Mouse (Mus musculus) heart, adult 2 months (tissue): ENCODE results near the gene Adam22. TPM values are rescaled to one million over a fixed set of nuclear protein-coding genes. Genes with fewer than 3 reads are reported as not detected.

Experiments
- DNase-seq, 2 experiments: peaks; one replicate each; pipeline ENCODE4 v3.0.0; 2021
- H3K27ac ChIP-seq: fragments of 200-600 bp; 2 replicates; pipeline ENCODE4 v1.8.1; 2022
- H3K27me3 ChIP-seq: fragments of 200-500 bp; 2 replicates; pipeline ENCODE4 v1.6.1; 2012; ENCODE audit warnings: mild to moderate bottlenecking, low read length, inconsistent platforms, mixed read lengths; ENCODE audit not compliant: control insufficient read depth, insufficient read depth
- H3K36me3 ChIP-seq: fragments of 200-500 bp; 2 replicates; pipeline ENCODE4 v1.6.1; 2012; ENCODE audit warnings: low read length, inconsistent platforms; ENCODE audit not compliant: control insufficient read depth, insufficient read depth
- H3K4me1 ChIP-seq: fragments of 200-500 bp; 2 replicates; pipeline ENCODE4 v1.6.1; 2011; ENCODE audit warnings: low read length; ENCODE audit not compliant: control insufficient read depth, insufficient read depth
- H3K4me3 ChIP-seq: fragments of 200-600 bp; 2 replicates; pipeline ENCODE4 v1.8.1; 2022
- H3K79me2 ChIP-seq: fragments of 200-500 bp; replicated peaks from 2 replicates; pipeline ENCODE4 v1.6.1; 2012; ENCODE audit warnings: mild to moderate bottlenecking, inconsistent platforms, low read length, moderate library complexity, mixed read lengths; ENCODE audit not compliant: control insufficient read depth, insufficient read depth
- H3K9ac ChIP-seq: fragments of 200-500 bp; 2 replicates; pipeline ENCODE4 v1.6.1; 2012; ENCODE audit warnings: low read depth, mild to moderate bottlenecking, control low read depth, inconsistent platforms, low read length, mixed read lengths
- CTCF ChIP-seq: fragments of 200-600 bp; IDR thresholded peaks from 2 replicates; pipeline ENCODE4 v1.8.1; 2022; ENCODE audit warnings: antibody characterized with exemption, mild to moderate bottlenecking, moderate library complexity
- EP300 ChIP-seq: fragments of 200-500 bp; IDR thresholded peaks from 2 replicates; pipeline ENCODE4 v1.6.1; 2011; ENCODE audit warnings: low read depth, low read length, control low read depth; ENCODE audit not compliant: insufficient read depth
- POLR2A ChIP-seq: fragments of 200-500 bp; IDR thresholded peaks from 2 replicates; pipeline ENCODE4 v1.6.1; 2011; ENCODE audit warnings: mild to moderate bottlenecking, low read depth, low read length, control low read depth; ENCODE audit not compliant: insufficient read depth
- WGBS: fragments of 180-500 bp; shearing (Covaris S2); methylation state at CpG from one replicate; pipeline ENCODE4 v1.1.7; 2018; 5-methylcytosine and 5-hydroxymethylcytosine counted together
- intact Hi-C: fragments of 180-260 bp; cut with DNase I; formaldehyde crosslinking; loops from one replicate; pipeline ENCODE4 v1.15.1; 2025
- polyA plus RNA-seq: library from polyadenylated mRNA; depleted of rRNA; stranded (reverse); fragments of >200 nt; gene quantifications from 2 replicates; pipeline ENCODE4 v1.2.3, GENCODE M21; 2012
- total RNA-seq, 2 experiments: library from RNA; stranded (reverse); gene quantifications; 2 replicates each; pipeline ENCODE4 v1.2.3; 2021

Gene Adam22
- total and polyA plus RNA-seq, 3 experiments: 1.7 to 4.7 (median 3.6) TPM

- no peak for DNase-seq
- Histone ChIP-seq H3K27me3 (no peaks in the 10 kb centered on the region), H3K4me3 (no peak overlapping the region)
Measured at GRCm38 (mm10) chr5:8310907-8311306, 57.1 kb downstream of the Adam22 start.

GRCm38 (mm10) chr5:8297719-8298419 is 70.1 kb downstream of the Adam22 start:
- Histone ChIP-seq H3K27ac (peak overlapping the region; percentile 2; the same call in 1 of the 2 replicates), H3K9ac (no peak overlapping the region), H3K36me3 (peaks cover 7% of the 10 kb centered on the region), H3K4me3 (no peak overlapping the region), H3K79me2 (no peaks in the 10 kb centered on the region), H3K4me1 (peaks cover 2% of the 10 kb centered on the region), H3K27me3 (no peaks in the 10 kb centered on the region)
- WGBS: 62% methylated on average over 10 of the region's 10 CpGs
- intact Hi-C loops: no loop called here
- TF ChIP-seq POLR2A (no peak), EP300 (no peak), CTCF (no peak)
- no peak for DNase-seq

More at GRCm38 (mm10) chr5:8310907-8311306, 57.1 kb downstream of the Adam22 start:
- H3K27ac ChIP-seq: no peak overlapping the region
- 65% methylated on average over 4 of the region's 4 CpGs for WGBS
- no peaks in the 10 kb centered on the region for H3K79me2 ChIP-seq
- no peak overlapping the region for H3K9ac ChIP-seq
- TF ChIP-seq CTCF: no peak
- intact Hi-C loops: no loop called here
- no peaks in the 10 kb centered on the region for H3K36me3 ChIP-seq
- H3K4me1 ChIP-seq: no peaks in the 10 kb centered on the region

- intact Hi-C loops: no loop called here
- WGBS: 21% methylated on average over 1 of the region's 1 CpGs
- no peak for TF ChIP-seq CTCF
- TF ChIP-seq EP300: no peak
- TF ChIP-seq POLR2A: no peak
- DNase-seq: no peak
- Histone ChIP-seq H3K36me3 (peaks cover 7% of the 10 kb centered on the region), H3K79me2 (no peaks in the 10 kb centered on the region), H3K27me3 (no peaks in the 10 kb centered on the region), H3K4me1 (peaks cover 2% of the 10 kb centered on the region), H3K9ac (no peak overlapping the region), H3K4me3 (no peak overlapping the region), H3K27ac (no peak overlapping the region)
Measured at GRCm38 (mm10) chr5:8293287-8293686, 74.7 kb downstream of the Adam22 start.

- Histone ChIP-seq H3K9ac (no peak overlapping the region), H3K36me3 (peaks cover 7% of the 10 kb centered on the region), H3K4me1 (peaks cover 1% of the 10 kb centered on the region), H3K27ac (no peak overlapping the region), H3K27me3 (no peaks in the 10 kb centered on the region), H3K4me3 (no peak overlapping the region), H3K79me2 (no peaks in the 10 kb centered on the region)
- no peak for TF ChIP-seq EP300
- no peak for TF ChIP-seq CTCF
- no peak for TF ChIP-seq POLR2A
- WGBS: 95% methylated on average over 1 of the region's 1 CpGs
- intact Hi-C loops: no loop called here
- no peak for DNase-seq
Measured at GRCm38 (mm10) chr5:8291496-8291895, 76.5 kb downstream of the Adam22 start.

GRCm38 (mm10) chr5:8289678-8290614 is 78.0 kb downstream of the Adam22 start:
- no peak for TF ChIP-seq CTCF
- no peak for TF ChIP-seq POLR2A
- no peak for TF ChIP-seq EP300
- intact Hi-C loops: no loop called here
- Histone ChIP-seq H3K27ac (no peak overlapping the region), H3K79me2 (no peaks in the 10 kb centered on the region), H3K4me1 (peaks cover 1% of the 10 kb centered on the region), H3K9ac (no peak overlapping the region), H3K27me3 (no peaks in the 10 kb centered on the region), H3K36me3 (peaks cover 5% of the 10 kb centered on the region), H3K4me3 (no peak overlapping the region)
- 74% methylated on average over 6 of the region's 6 CpGs for WGBS
- no peak for DNase-seq

- H3K79me2 ChIP-seq: no peaks in the 10 kb centered on the region
- H3K36me3 ChIP-seq: no peaks in the 10 kb centered on the region
- no peaks in the 10 kb centered on the region for H3K27me3 ChIP-seq
- DNase-seq: no peak
- 69% methylated on average over 5 of the region's 5 CpGs for WGBS
- H3K4me1 ChIP-seq: no peaks in the 10 kb centered on the region
- H3K27ac ChIP-seq: no peak overlapping the region
- TF ChIP-seq EP300: no peak
- TF ChIP-seq CTCF: no peak
- no peak for TF ChIP-seq POLR2A
- intact Hi-C loops: no loop called here
- H3K4me3 ChIP-seq: no peak overlapping the region
- H3K9ac ChIP-seq: no peak overlapping the region
Measured at GRCm38 (mm10) chr5:8284123-8284522, 83.8 kb downstream of the Adam22 start.
